ENCODE assay signal across 26 mouse cellular contexts in the genomic region with DNA sequence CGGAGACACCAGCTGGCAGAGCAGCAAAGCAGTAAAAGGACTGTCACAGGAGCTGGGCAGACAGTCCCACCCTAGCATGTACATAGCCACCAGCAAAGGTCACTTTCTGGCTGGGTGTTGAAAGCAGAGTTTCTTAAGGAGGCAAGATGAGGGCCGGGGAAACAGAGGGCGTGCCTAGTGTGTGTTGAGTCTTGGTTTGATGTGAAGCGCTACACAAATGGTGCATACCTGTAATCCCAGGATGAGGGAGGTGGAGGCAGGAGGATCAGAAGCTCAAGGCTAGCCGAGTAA. TPM values are rescaled to one million over a fixed set of nuclear protein-coding genes. Genes with fewer than 3 reads are reported as not detected.
A peak's percentile ranks its signal among the peaks of the same experiment; 100 is the strongest.
DNase-seq lines count a peak whose midpoint lies in the region; ATAC-seq lines count a peak whose summit lies in the region.
"Had no signal": no experiment of that assay in that cellular context is flagged by ENCODE, and none has a peak within 500 bp of the region (broad histone marks: within the 10 kb centered on the region; RNA-seq: fewer than 3 reads in every experiment).

No protein-coding gene starts in this region.

- DNase-seq in lung, postnatal 25 days (ENCODE audit: low spot score) = no peak
- DNase-seq in lung, postnatal 4 days = peak; percentile 7 to 48
- no peak for DNase-seq in lung, postnatal 36 days
- peak; percentile 79 for DNase-seq in skeletal muscle tissue, adult 2 months (ENCODE audit: low read depth, low spot score)
- DNase-seq in kidney, postnatal 10 days = no peak
- no peak for DNase-seq in spleen, postnatal 36 days (ENCODE audit: low spot score in 2 of 2)
- DNase-seq: adrenal gland, adult 8-10 months; adrenal gland, postnatal 25 days; cerebellum, adult 11-12 months; cerebellum, adult 8-10 months; cerebellum, postnatal 10 days; gastrocnemius, postnatal 14 days; heart, adult 2 months; heart, postnatal 14 days; heart, postnatal 4 days had no signal

- peaks cover 11% of the 10 kb centered on the region for H3K4me1 ChIP-seq in lung, embryonic 15.5 days
- peaks cover 10% of the 10 kb centered on the region for H3K4me1 ChIP-seq in intestine, embryonic 15.5 days (replicated peaks)

- no peaks in the 10 kb centered on the region for H3K9me3 ChIP-seq in lung, embryonic 15.5 days
- H3K9me3 ChIP-seq in intestine, embryonic 15.5 days = no peaks in the 10 kb centered on the region
- H3K9me3 ChIP-seq: forebrain, embryonic 10.5 days; forebrain, embryonic 13.5 days; heart, embryonic 10.5 days; heart, embryonic 13.5 days had no signal

- H3K27me3 ChIP-seq in lung, embryonic 15.5 days = no peaks in the 10 kb centered on the region
- no peaks in the 10 kb centered on the region for H3K27me3 ChIP-seq in intestine, embryonic 15.5 days (replicated peaks)
- H3K27me3 ChIP-seq: forebrain, embryonic 13.5 days; heart, embryonic 13.5 days had no signal

- H3K4me2 ChIP-seq in lung, embryonic 15.5 days = no peak overlapping the region
- no peak overlapping the region for H3K4me2 ChIP-seq in intestine, embryonic 15.5 days (replicated peaks)
- H3K4me2 ChIP-seq: forebrain, embryonic 13.5 days; heart, embryonic 13.5 days; hindbrain, embryonic 14.5 days had no signal

- H3K27ac ChIP-seq in lung, embryonic 15.5 days = no peak overlapping the region
- H3K27ac ChIP-seq in intestine, embryonic 15.5 days = no peak overlapping the region
- H3K27ac ChIP-seq: forebrain, embryonic 10.5 days; forebrain, embryonic 13.5 days; heart, adult 2 months; heart, embryonic 10.5 days; heart, embryonic 13.5 days; hindbrain, embryonic 14.5 days; hindbrain, postnatal 0 days had no signal

- 0 out of 2 replicates have a peak, but pooled peaks have one; percentile 23 for ATAC-seq in lung, embryonic 15.5 days (ENCODE audit: borderline replicate concordance, extremely low read depth, low FRiP score, low TSS enrichment)
- peak; percentile 89 for ATAC-seq in intestine, embryonic 15.5 days
- ATAC-seq: activated CD4-positive, CD25-positive, alpha-beta regulatory T cell, adult 4 months; CD4-positive, CD25-positive, alpha-beta regulatory T cell, adult 4 months; forebrain, embryonic 13.5 days; forebrain, embryonic 16.5 days; hindbrain, postnatal 0 days had no signal

- no peak overlapping the region for H3K4me3 ChIP-seq in lung, embryonic 15.5 days
- no peak overlapping the region for H3K4me3 ChIP-seq in intestine, embryonic 15.5 days (replicated peaks)
- H3K4me3 ChIP-seq: forebrain, embryonic 10.5 days; forebrain, embryonic 13.5 days; heart, adult 2 months; heart, embryonic 10.5 days; heart, embryonic 13.5 days had no signal

- peaks cover 53% of the 10 kb centered on the region for H3K36me3 ChIP-seq in lung, embryonic 15.5 days
- peaks cover 26% of the 10 kb centered on the region for H3K36me3 ChIP-seq in intestine, embryonic 15.5 days

- H3K9ac ChIP-seq in lung, embryonic 15.5 days = no peak overlapping the region
- H3K9ac ChIP-seq in intestine, embryonic 15.5 days = no peak overlapping the region
- H3K9ac ChIP-seq: forebrain, embryonic 13.5 days; heart, embryonic 13.5 days; hindbrain, embryonic 14.5 days had no signal

- 70% methylated on average over 5 of the region's 5 CpGs for WGBS in lung, embryonic 15.5 days
- 69% methylated on average over 5 of the region's 5 CpGs for WGBS in intestine, embryonic 15.5 days

RNA-seq across cellular contexts. Expression of a gene that starts 5.8 kb away (rescaled TPM):
- polyA plus RNA-seq in lung, embryonic 15.5 days (2015; fragmentation: Nextera tagmentation; extraction: Ambion mirVana) = 91.2 and 92.7 TPM in 2 replicates
- polyA plus RNA-seq in intestine, embryonic 15.5 days (2015; fragmentation: Nextera tagmentation; extraction: Ambion mirVana) = 79.7 and 81.0 TPM in 2 replicates

RNA-seq across cellular contexts. Expression of a gene that starts 25.3 kb away (rescaled TPM):
- 20.4 and 21.0 TPM in 2 replicates for polyA plus RNA-seq in lung, embryonic 15.5 days (2015; fragmentation: Nextera tagmentation; extraction: Ambion mirVana)
- 17.9 TPM in 2 replicates for polyA plus RNA-seq in intestine, embryonic 15.5 days (2015; fragmentation: Nextera tagmentation; extraction: Ambion mirVana)

RNA-seq across cellular contexts. Expression of a gene that starts 54.5 kb away (rescaled TPM):
- 0.06 and 0.36 TPM in 2 replicates for polyA plus RNA-seq in lung, embryonic 15.5 days (2015; fragmentation: Nextera tagmentation; extraction: Ambion mirVana)
- polyA plus RNA-seq in intestine, embryonic 15.5 days (2015; fragmentation: Nextera tagmentation; extraction: Ambion mirVana) = not detected in 2 replicates
- polyA plus RNA-seq: activated CD4-positive, CD25-positive, alpha-beta regulatory T cell, adult 4 months; CD4-positive, CD25-positive, alpha-beta regulatory T cell, adult 4 months; heart, embryonic 13.5 days had no signal

Comparison
In these comparisons a context has a peak if more than half of its experiments do, and no peak if none do; other contexts are left out.
1. DNase-seq: peak in lung, postnatal 4 days (2 of 2) and skeletal muscle tissue, adult 2 months (single experiment); none in lung, postnatal 25 days (single experiment), lung, postnatal 36 days (single experiment), kidney, postnatal 10 days (single experiment) and spleen, postnatal 36 days (0 of 2).